Mouse (Mus musculus): ENCODE measurements at regions not wholly inside any gene's neighbourhood (a gene's known extent, or its start where the extent isn't known, plus 50 kb on each side); places are given as distances from the start of the nearest gene placed in this dataset.
A peak's percentile ranks its signal among the peaks of the same experiment; 100 is the strongest.

GRCm38 (mm10) chr14:93972858-93973257, 82.4 kb upstream of the Pcdh9 start:
- no peak overlapping the region for H3K9ac ChIP-seq (ENCODE audit: low read depth, low read length)
- no peaks in the 10 kb centered on the region for H3K27me3 ChIP-seq (replicated peaks; ENCODE audit: control insufficient read depth, insufficient read depth, low read length)
- no peaks in the 10 kb centered on the region for H3K4me1 ChIP-seq (ENCODE audit: control insufficient read depth, insufficient read depth, low read depth, low read length)
- ATAC-seq: no peak
- no peak overlapping the region for H3K27ac ChIP-seq (ENCODE audit: low read depth, low read length)
- H3K9me3 ChIP-seq (ENCODE audit: control insufficient read depth, low read length): no peaks in the 10 kb centered on the region
- 93% methylated on average over 4 of the region's 4 CpGs for WGBS
- H3K4me2 ChIP-seq (ENCODE audit: low read length): no peak overlapping the region
- H3K4me3 ChIP-seq (ENCODE audit: low read length): no peak overlapping the region
- H3K36me3 ChIP-seq (ENCODE audit: control insufficient read depth, insufficient read depth, low read length): no peaks in the 10 kb centered on the region

DNA sequence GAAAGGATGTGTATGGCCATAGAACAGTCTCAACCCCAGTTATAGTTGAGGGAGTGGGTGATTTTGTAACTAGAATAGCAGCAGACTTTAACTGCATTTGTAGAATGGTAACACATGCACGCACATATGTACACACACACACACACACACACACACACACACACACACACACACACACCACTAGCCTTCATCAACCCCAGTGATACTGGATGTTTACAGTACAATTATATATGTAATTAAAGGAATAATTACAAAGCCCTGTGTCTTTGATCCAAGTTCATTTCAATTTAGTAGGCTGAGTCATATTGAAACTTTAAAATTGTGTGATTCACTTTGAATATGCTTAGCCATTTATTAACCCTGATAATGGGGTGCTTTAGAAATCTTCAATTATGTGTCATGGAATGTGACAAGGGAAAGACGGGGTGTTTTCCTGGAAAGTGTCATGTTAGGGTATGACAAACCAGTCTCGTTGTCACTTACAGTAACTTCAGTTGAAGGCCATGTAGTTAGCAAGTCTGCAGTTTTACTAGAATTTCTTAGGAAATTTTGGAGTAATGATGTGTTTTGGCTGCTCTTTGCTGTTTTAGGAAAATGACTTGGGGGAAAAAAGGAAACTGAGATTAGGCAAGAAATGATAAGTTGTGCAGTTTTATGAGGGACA, 81.8 kb upstream of the Pcdh9 start:
- H3K9me3 ChIP-seq (ENCODE audit: control insufficient read depth, low read length): no peaks in the 10 kb centered on the region
- H3K4me3 ChIP-seq (ENCODE audit: low read length): no peak overlapping the region
- H3K4me1 ChIP-seq (ENCODE audit: control insufficient read depth, insufficient read depth, low read depth, low read length): no peaks in the 10 kb centered on the region
- H3K4me2 ChIP-seq (ENCODE audit: low read length): no peak overlapping the region
- no peak overlapping the region for H3K9ac ChIP-seq (ENCODE audit: low read depth, low read length)
- no peaks in the 10 kb centered on the region for H3K36me3 ChIP-seq (ENCODE audit: control insufficient read depth, insufficient read depth, low read length)
- WGBS: 88% methylated on average over 3 of the region's 3 CpGs
- no peak for ATAC-seq
- no peak overlapping the region for H3K27ac ChIP-seq (ENCODE audit: low read depth, low read length)
- no peaks in the 10 kb centered on the region for H3K27me3 ChIP-seq (replicated peaks; ENCODE audit: control insufficient read depth, insufficient read depth, low read length)

DNA sequence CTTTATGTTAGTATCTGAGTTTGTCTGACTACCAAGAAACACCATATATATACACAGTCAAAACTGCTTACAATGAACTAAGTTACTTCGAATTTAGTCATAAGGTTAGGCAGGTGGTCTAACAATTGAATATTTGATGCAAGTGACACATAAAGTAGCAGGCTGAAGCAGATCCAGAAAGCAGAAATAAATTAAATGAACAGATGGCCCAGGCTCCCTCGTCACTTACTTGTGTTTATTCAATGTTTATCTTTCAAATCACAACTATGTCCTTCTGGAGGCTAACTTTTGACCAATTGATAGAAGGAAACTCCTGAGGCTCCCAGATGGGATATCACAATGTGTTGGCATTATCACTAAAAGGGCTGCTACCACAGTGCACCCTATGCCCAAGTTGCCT, 76.5 kb upstream of the Pcdh9 start:
- Histone ChIP-seq H3K27ac (ENCODE audit: low read depth, low read length) (no peak overlapping the region), H3K4me2 (ENCODE audit: low read length) (no peak overlapping the region), H3K4me1 (ENCODE audit: control insufficient read depth, insufficient read depth, low read depth, low read length) (no peaks in the 10 kb centered on the region), H3K27me3 (replicated peaks; ENCODE audit: control insufficient read depth, insufficient read depth, low read length) (no peaks in the 10 kb centered on the region), H3K4me3 (ENCODE audit: low read length) (no peak overlapping the region), H3K36me3 (ENCODE audit: control insufficient read depth, insufficient read depth, low read length) (no peaks in the 10 kb centered on the region), H3K9me3 (ENCODE audit: control insufficient read depth, low read length) (no peaks in the 10 kb centered on the region), H3K9ac (ENCODE audit: low read depth, low read length) (no peak overlapping the region)
- no peak for ATAC-seq
- 69% methylated on average over 2 of the region's 2 CpGs for WGBS

- H3K27me3 ChIP-seq (replicated peaks; ENCODE audit: control insufficient read depth, insufficient read depth, low read length): no peaks in the 10 kb centered on the region
- H3K9ac ChIP-seq (ENCODE audit: low read depth, low read length): no peak overlapping the region
- H3K36me3 ChIP-seq (ENCODE audit: control insufficient read depth, insufficient read depth, low read length): no peaks in the 10 kb centered on the region
- H3K4me3 ChIP-seq (ENCODE audit: low read length): no peak overlapping the region
- H3K27ac ChIP-seq (ENCODE audit: low read depth, low read length): 0 out of 2 replicates have a peak overlapping the region, but pooled peaks have one; percentile 51
- ATAC-seq: peak; percentile 73; the same call in 1 of the 2 replicates
- H3K4me1 ChIP-seq (ENCODE audit: control insufficient read depth, insufficient read depth, low read depth, low read length): no peaks in the 10 kb centered on the region
- WGBS: 43% methylated on average over 2 of the region's 2 CpGs
- H3K9me3 ChIP-seq (ENCODE audit: control insufficient read depth, low read length): no peaks in the 10 kb centered on the region
- H3K4me2 ChIP-seq (ENCODE audit: low read length): no peak overlapping the region
Observed at GRCm38 (mm10) chr14:93962677-93963049, 72.2 kb upstream of the Pcdh9 start.

- peak; percentile 70 for ATAC-seq
Observed at GRCm38 (mm10) chr14:93961963-93962676, 71.6 kb upstream of the Pcdh9 start.

More at GRCm38 (mm10) chr14:93961963-93962676, 71.6 kb upstream of the Pcdh9 start:
- H3K9ac ChIP-seq (ENCODE audit: low read depth, low read length): no peak overlapping the region
- no peaks in the 10 kb centered on the region for H3K4me1 ChIP-seq (ENCODE audit: control insufficient read depth, insufficient read depth, low read depth, low read length)
- no peaks in the 10 kb centered on the region for H3K36me3 ChIP-seq (ENCODE audit: control insufficient read depth, insufficient read depth, low read length)
- no peaks in the 10 kb centered on the region for H3K9me3 ChIP-seq (ENCODE audit: control insufficient read depth, low read length)
- H3K27ac ChIP-seq (ENCODE audit: low read depth, low read length): no peak overlapping the region
- no peak overlapping the region for H3K4me2 ChIP-seq (ENCODE audit: low read length)
- H3K27me3 ChIP-seq (replicated peaks; ENCODE audit: control insufficient read depth, insufficient read depth, low read length): no peaks in the 10 kb centered on the region
- H3K4me3 ChIP-seq (ENCODE audit: low read length): no peak overlapping the region

Data from hindbrain, embryonic 16.5 days (tissue).